Mouse (Mus musculus): ENCODE measurements around the gene Wdfy4.

The Wdfy4 gene

DNA sequence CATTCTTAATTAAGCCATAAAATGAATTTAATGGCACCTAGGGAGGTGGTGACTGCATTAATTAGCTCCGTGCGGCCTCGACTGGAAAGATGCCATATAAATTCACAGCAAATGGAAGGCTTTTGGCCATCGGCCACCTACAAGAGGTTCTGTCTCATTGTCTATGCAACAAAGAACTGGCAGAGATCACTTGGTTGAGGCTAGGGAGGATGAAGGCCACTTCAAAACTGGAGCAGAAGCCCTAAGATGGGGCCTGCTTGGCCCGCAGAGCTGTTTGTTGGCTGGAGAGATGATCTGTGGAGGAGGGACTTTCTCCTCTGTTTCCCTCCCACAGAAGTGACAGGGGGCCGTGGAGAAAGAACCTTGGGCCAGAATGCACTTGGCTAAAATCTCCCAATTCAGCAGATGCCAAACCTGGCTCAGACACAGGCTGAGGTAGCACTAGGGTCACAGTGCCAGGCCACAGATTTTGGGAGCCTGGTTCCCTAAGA lies 103.9 kb downstream of the Wdfy4 start:
- DNase-seq (ENCODE audit: low read depth, low spot score): no peak

DNA sequence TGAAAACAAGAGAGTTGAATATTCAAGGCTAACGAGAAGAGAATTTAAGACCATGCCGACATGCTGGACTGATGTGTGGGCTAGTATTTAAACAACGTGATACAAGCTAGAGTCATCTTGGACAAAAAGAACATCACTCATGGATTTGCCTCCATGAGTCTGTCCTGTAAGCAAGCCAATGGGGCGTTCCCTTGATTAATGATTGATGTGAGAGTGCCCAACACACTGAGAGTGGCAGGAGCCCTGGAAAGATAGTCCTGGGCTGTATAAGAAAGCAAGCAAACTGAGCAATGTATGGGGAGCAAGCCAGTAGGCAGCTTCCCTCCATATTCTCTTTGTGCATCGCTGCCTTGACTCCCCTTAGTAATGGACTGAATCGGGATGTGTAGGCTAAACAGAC lies 106.7 kb downstream of the Wdfy4 start:
- DNase-seq (ENCODE audit: low read depth, low spot score): no peak

DNA sequence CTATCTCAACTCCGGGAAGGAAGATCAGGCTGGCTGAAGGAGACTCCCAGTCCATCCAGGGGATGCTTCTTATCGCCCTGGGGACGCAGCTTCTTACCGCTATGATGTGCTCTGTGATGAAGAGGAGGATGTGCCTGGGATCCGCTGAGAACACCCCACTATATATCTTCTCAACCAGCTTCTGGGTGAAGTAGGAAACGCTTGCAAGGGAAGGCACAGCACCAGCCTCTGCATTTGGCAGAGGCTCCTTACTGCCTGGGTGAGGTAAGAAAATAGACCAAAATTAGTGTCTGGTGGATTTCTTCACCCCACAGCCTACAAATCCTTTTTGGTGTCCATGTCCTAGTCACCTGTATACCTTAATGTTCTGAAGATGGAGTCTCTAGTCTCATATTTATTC lies 107.2 kb downstream of the Wdfy4 start:
- no peak for DNase-seq (ENCODE audit: low read depth, low spot score)

- DNase-seq (ENCODE audit: low read depth, low spot score): no peak
These were observed 112.0 kb downstream of the Wdfy4 start for GRCm38 (mm10) chr14:33073355-33073754.

DNA sequence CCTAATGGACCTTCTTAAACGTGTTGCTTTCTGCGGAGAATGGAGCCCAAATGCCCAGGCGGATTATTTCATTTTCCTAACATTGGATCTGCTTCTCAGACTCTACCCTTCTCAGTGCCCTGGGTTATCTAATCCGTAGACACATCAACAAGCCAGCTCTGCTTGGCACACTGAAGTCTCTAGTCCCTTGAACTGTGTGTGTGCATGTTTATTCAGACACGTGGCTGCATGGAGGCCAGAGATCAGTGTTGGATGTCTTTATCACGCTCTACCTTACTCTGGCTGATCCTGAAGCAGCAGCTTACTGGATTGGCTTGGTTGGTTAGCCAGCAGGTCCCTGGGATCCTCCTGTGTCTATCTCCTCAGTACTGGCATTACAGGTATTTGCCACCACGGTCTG lies 113.0 kb downstream of the Wdfy4 start:
- no peak for DNase-seq (ENCODE audit: low read depth, low spot score)

DNA sequence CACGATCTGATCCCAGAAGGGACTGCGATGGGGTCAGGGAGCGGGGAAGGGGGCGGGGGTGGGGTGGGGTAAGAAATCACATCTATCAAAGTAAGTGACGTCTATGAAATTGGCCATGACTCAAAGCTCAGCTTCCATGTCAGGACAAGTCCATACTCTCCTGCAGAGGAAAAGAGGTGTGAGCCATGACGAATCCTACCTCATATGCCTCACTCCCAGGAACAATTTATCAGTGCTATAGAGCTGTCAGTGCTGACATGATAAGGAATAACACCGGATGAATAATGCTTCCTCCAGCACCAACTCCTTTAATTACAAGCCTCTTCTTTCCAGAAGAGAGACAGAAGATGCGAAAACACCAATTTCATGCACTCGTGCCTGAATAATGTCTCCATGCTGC lies 117.6 kb downstream of the Wdfy4 start:
- DNase-seq (ENCODE audit: low read depth, low spot score): no peak

GRCm38 (mm10) chr14:33062996-33063395 lies 122.3 kb downstream of the Wdfy4 start:
- DNase-seq (ENCODE audit: low read depth, low spot score): no peak

GRCm38 (mm10) chr14:33058881-33059660 lies 126.2 kb downstream of the Wdfy4 start:
- no peak for DNase-seq (ENCODE audit: low read depth, low spot score)

GRCm38 (mm10) chr14:33053441-33053840 lies 131.9 kb downstream of the Wdfy4 start:
- DNase-seq (ENCODE audit: low read depth, low spot score): no peak

GRCm38 (mm10) chr14:33045217-33045616 lies 140.1 kb downstream of the Wdfy4 start:
- DNase-seq (ENCODE audit: low read depth, low spot score): no peak

DNA sequence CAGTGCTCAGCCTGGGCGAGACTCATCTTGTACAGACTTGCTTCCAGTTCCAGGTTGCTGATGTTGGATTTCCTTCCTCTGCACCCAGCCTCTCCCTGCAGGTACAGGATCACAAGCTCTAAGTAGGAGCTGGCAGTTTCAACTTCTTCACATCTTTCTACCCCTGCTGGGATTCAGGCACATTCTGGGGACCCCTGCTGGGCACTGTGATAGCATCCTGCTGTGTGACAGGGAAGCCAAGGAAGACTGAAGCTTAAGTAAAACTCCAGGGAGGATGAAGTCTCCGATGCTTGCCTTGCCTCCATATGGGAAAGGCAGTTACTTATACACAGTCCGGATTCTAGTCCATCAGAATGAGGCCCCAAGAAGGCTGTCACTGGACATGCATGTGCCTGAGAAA lies 148.5 kb downstream of the Wdfy4 start:
- no peak for DNase-seq (ENCODE audit: low read depth, low spot score)

- DNase-seq (ENCODE audit: low read depth, low spot score): peak; percentile 11
These were observed 149.9 kb downstream of the Wdfy4 start for GRCm38 (mm10) chr14:33035386-33035785.

GRCm38 (mm10) chr14:33033424-33033823 lies 151.9 kb downstream of the Wdfy4 start:
- DNase-seq (ENCODE audit: low read depth, low spot score): no peak

GRCm38 (mm10) chr14:33030849-33031248 lies 154.5 kb downstream of the Wdfy4 start:
- no peak for DNase-seq (ENCODE audit: low read depth, low spot score)

GRCm38 (mm10) chr14:33019606-33020005 lies 165.7 kb downstream of the Wdfy4 start:
- DNase-seq (ENCODE audit: low read depth, low spot score): no peak

DNA sequence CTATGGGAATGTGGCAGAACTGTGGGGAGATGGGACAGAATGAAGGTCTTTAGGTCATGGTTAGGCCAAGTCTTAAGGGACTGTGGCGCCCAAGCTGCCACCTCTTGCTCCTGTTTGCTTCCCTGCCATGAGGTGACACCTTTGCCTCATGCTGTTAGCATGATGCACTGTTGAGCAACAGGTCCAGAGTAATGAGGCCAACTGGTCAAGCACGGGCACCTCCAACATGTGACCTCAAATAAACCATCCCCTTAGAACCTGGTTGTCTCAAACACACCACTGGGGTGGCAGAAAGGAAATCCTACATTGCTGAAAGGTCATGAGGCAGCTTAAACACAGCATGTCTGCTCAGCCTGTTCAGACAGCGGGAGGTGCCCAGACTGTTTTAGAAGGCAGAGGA lies 166.3 kb downstream of the Wdfy4 start:
- no peak for DNase-seq (ENCODE audit: low read depth, low spot score)

GRCm38 (mm10) chr14:33007638-33008037 lies 177.7 kb downstream of the Wdfy4 start:
- no peak for DNase-seq (ENCODE audit: low read depth, low spot score)

GRCm38 (mm10) chr14:33005114-33005513 lies 180.2 kb downstream of the Wdfy4 start:
- DNase-seq (ENCODE audit: low read depth, low spot score): no peak

GRCm38 (mm10) chr14:33000112-33000979 lies 185.0 kb downstream of the Wdfy4 start:
- no peak for DNase-seq (ENCODE audit: low read depth, low spot score)

DNA sequence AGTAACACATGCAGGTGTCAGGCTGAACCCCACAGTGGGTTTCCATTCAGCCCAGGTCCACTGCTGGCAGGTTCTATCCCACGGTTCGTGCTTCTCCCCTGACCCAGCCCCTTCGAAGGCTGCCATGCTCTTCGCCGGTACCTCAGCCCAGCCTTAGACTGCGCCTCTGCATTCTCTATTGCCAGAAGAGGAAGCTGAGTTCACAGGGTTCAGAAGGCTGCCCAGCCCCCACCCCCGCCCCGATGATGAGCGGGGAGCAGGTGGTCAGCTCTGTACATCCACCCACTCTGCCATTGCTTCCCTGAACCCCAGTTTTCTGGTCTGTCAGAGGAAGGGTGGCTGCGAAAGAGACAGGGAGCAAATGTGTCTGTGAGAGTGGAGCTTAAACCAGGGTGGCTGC lies 185.8 kb downstream of the Wdfy4 start:
- no peak for DNase-seq (ENCODE audit: low read depth, low spot score)

- peak; percentile 69 for DNase-seq (ENCODE audit: low read depth, low spot score)
These were observed 190.2 kb downstream of the Wdfy4 start for GRCm38 (mm10) chr14:32994954-32995636.

DNA sequence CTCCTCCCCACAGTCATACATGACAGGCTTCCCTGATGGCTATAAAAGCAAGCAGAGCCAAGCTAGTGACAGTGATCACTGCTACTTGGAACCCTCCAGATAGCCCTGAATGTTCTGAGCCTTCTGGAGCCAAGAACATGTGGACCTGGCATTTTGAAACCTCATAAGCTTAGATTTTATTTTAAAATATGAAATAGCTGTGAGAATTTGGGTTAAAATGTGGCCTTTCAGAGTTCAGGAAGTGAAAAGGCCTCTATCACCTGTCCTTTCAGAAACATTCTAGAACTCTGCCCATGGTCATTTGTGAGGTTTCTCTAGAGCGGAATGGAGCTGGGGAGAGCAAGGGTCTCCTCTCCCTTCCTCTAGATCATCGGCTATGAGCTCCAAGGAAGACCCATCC lies 194.2 kb downstream of the Wdfy4 start, which contains the start of gene Lrrc18:
Lrrc18 (plus strand) TSS at position 301 of the 400 bp plus-strand sequence.
- no peak for DNase-seq (ENCODE audit: low read depth, low spot score)
